Comparison of ENCODE assay signal across 8 mouse cellular contexts in the genomic region with DNA sequence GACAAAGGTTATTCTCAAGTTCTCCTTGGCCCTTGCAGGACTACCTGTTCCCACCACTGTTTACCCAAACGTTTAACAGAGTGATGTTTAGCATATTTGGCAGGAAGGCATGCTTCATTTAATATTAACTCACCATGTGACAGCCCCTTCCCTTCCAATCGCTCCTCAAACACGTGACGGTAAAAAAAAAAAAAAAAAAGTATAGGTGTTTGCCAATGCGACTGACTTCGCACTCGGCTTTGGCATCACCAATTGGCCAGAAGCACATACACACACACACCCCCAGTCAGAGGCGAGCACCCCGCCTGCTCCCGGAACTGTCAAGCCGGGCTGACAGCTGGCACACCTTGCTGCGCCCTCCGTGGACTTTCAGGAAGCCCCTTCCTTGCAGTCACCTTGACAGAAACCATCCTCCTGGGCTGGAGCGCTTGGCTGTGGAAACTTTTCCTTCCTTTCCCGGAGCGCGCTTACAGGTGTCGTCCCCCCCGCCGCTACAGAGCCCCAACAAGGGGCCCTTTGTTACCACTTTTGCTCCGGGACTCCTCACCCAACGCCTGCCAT. TPM values are rescaled to one million over a fixed set of nuclear protein-coding genes. Genes with fewer than 3 reads are reported as not detected.
DNase-seq lines count a peak whose midpoint lies in the region; TF ChIP-seq lines count a peak whose summit lies in the region.

No protein-coding gene starts in this region.

- peak; percentile 14 for DNase-seq in gastrocnemius, adult 18-20 months (ENCODE audit: low spot score)
- no peak for DNase-seq in gastrocnemius, postnatal 36 days
- DNase-seq in heart, embryonic 10.5 days (ENCODE audit: low spot score): peak; percentile 80
- peak; percentile 94 for DNase-seq in kidney, adult 9 months
- DNase-seq in lung, postnatal 10 days: peak; percentile 50
- DNase-seq in right cerebral cortex, postnatal 14 days: no peak

- under 1% methylated on average over 22 of the region's 22 CpGs for WGBS in bone marrow, adult 2 months
- under 1% methylated on average over 22 of the region's 22 CpGs for WGBS in heart, embryonic 10.5 days
- 1% methylated on average over 22 of the region's 22 CpGs for WGBS in small intestine, adult 2 months

- peak overlapping the region; percentile 51 for H3K4me3 ChIP-seq in bone marrow, adult 2 months (replicated peaks; ENCODE audit: control insufficient read depth, low read depth, low read length)
- H3K4me3 ChIP-seq in heart, embryonic 10.5 days: peak overlapping the region; percentile 81
- peak overlapping the region; percentile 98 for H3K4me3 ChIP-seq in small intestine, adult 2 months (ENCODE audit: low read depth, low read length)

- no peaks in the 10 kb centered on the region for H3K36me3 ChIP-seq in heart, embryonic 10.5 days
- no peaks in the 10 kb centered on the region for H3K36me3 ChIP-seq in small intestine, adult 2 months (ENCODE audit: control insufficient read depth, insufficient read depth, low read length)

- no peak for TF ChIP-seq POLR2A in bone marrow, adult 2 months (IDR thresholded peaks at IDR 0.05; ENCODE audit: borderline replicate concordance, control insufficient read depth, low read depth, low read length)
- no peak for TF ChIP-seq POLR2A in small intestine, adult 2 months (IDR thresholded peaks at IDR 0.05; ENCODE audit: low read depth, low read length)

- H3K27me3 ChIP-seq in heart, embryonic 10.5 days (ENCODE audit: insufficient read depth, poor library complexity, severe bottlenecking): no peaks in the 10 kb centered on the region
- H3K27me3 ChIP-seq in small intestine, adult 2 months (ENCODE audit: control insufficient read depth, insufficient read depth, low read length): no peaks in the 10 kb centered on the region

- intact Hi-C loops in gastrocnemius, postnatal 36 days (cut with DNase I): loop anchor here (5.0 kb wide), 1 partner anchor 90 kb away; no protein-coding TSS in a partner anchor

- H3K4me1 ChIP-seq in bone marrow, adult 2 months (ENCODE audit: control insufficient read depth, insufficient read depth, low read length): no peaks in the 10 kb centered on the region
- peaks cover 20% of the 10 kb centered on the region; the same call in 1 of the 2 replicates for H3K4me1 ChIP-seq in heart, embryonic 10.5 days
- H3K4me1 ChIP-seq in small intestine, adult 2 months (ENCODE audit: control insufficient read depth, insufficient read depth, insufficient read length, low read length): peaks cover 2% of the 10 kb centered on the region

- TF ChIP-seq CTCF in bone marrow, adult 2 months (IDR thresholded peaks at IDR 0.05; ENCODE audit: control insufficient read depth, insufficient read depth, low read length): no peak
- no peak for TF ChIP-seq CTCF in small intestine, adult 2 months (IDR thresholded peaks at IDR 0.05; ENCODE audit: extremely low read depth, insufficient read length, insufficient replicate concordance, low read depth, low read length)

- peak overlapping the region; percentile 81; the same call in 1 of the 2 replicates for H3K27ac ChIP-seq in bone marrow, adult 2 months (ENCODE audit: control insufficient read depth, insufficient read depth, low read depth, low read length, poor library complexity)
- H3K27ac ChIP-seq in heart, embryonic 10.5 days: peak overlapping the region; percentile 96
- peak overlapping the region; percentile 79 for H3K27ac ChIP-seq in small intestine, adult 2 months (ENCODE audit: insufficient read depth, low read depth, low read length)

- no peaks in the 10 kb centered on the region for H3K9me3 ChIP-seq in heart, embryonic 10.5 days

RNA-seq across cellular contexts. Expression of a gene that starts 1.5 kb away (rescaled TPM):
- total RNA-seq in gastrocnemius, adult 18-20 months (2021): 1 to 10 TPM; 5.5 to 8.8 TPM
- 1 to 10 TPM; 2.9 to 5.0 TPM for total RNA-seq in gastrocnemius, postnatal 36 days (2021)
- polyA plus RNA-seq in bone marrow, adult 2 months (2011; ENCODE audit: insufficient read depth, insufficient read length, low replicate concordance, missing spikeins): 1.4 and 6.3 TPM in 2 replicates
- 9.8 and 13.9 TPM in 2 replicates for polyA plus RNA-seq in heart, embryonic 10.5 days (2016; fragmentation: Nextera tagmentation; extraction: Ambion mirVana)
- polyA plus RNA-seq in small intestine, adult 2 months (2012; rRNA removed): 1.8 and 3.0 TPM in 2 replicates

Comparison
In these comparisons a context has a peak if more than half of its experiments do, and no peak if none do; other contexts are left out.
1. DNase-seq: peak in gastrocnemius, adult 18-20 months (single experiment), heart, embryonic 10.5 days (single experiment), kidney, adult 9 months (single experiment) and lung, postnatal 10 days (single experiment); none in gastrocnemius, postnatal 36 days (0 of 2) and right cerebral cortex, postnatal 14 days (single experiment).
2. Peak in every context shown above with its lines, with median percentiles within 50 percentile points of each other: H3K27ac ChIP-seq and H3K4me3 ChIP-seq.